Mouse (Mus musculus) testis, adult 2 months (tissue): ENCODE results near the gene Bex6. TPM values are rescaled to one million over a fixed set of nuclear protein-coding genes. Genes with fewer than 3 reads are reported as not detected.

ENCODE experiments used
- H3K27ac ChIP-seq: fragments of 200-500 bp; 2 replicates; pipeline ENCODE4 v1.5.1; 2012; ENCODE audit warnings: low read depth, low read length; ENCODE audit not compliant: control insufficient read depth, insufficient read depth
- H3K27me3 ChIP-seq: fragments of 200-500 bp; 2 replicates; pipeline ENCODE4 v1.6.1; 2012; ENCODE audit warnings: mild to moderate bottlenecking, low read length, moderate library complexity; ENCODE audit not compliant: control insufficient read depth, insufficient read depth
- H3K36me3 ChIP-seq: fragments of 200-500 bp; 2 replicates; pipeline ENCODE4 v1.6.1; 2012; ENCODE audit warnings: mild to moderate bottlenecking, low read length; ENCODE audit not compliant: control insufficient read depth, insufficient read depth
- H3K4me1 ChIP-seq: fragments of 200-500 bp; 2 replicates; pipeline ENCODE4 v1.6.1; 2012; ENCODE audit warnings: low read length; ENCODE audit not compliant: control insufficient read depth, insufficient read depth
- H3K4me3 ChIP-seq: fragments of 200-500 bp; 2 replicates; pipeline ENCODE4 v1.5.1; 2012; ENCODE audit warnings: low read depth, mild to moderate bottlenecking, low read length, moderate library complexity, mixed read lengths; ENCODE audit not compliant: control insufficient read depth
- CTCF ChIP-seq: fragments of 200-500 bp; IDR thresholded peaks from 2 replicates; pipeline ENCODE4 v1.5.1; 2012; ENCODE audit warnings: low read depth, mild to moderate bottlenecking, inconsistent platforms, low read length, moderate library complexity; ENCODE audit not compliant: control insufficient read depth, insufficient read depth, insufficient replicate concordance
- POLR2A ChIP-seq: fragments of 200-500 bp; IDR thresholded peaks from 2 replicates; pipeline ENCODE4 v1.6.1; 2012; ENCODE audit warnings: low read depth, mild to moderate bottlenecking, inconsistent platforms, low read length, moderate library complexity; ENCODE audit not compliant: control insufficient read depth
- polyA plus RNA-seq: library from polyadenylated mRNA; depleted of rRNA; stranded (reverse); fragments of >200 nt; gene quantifications from 2 replicates; pipeline ENCODE4 v1.2.3, GENCODE M21; 2012; rRNA removed

The Bex6 gene
- polyA plus RNA-seq: 1.6 and 1.9 TPM in 2 replicates

DNA sequence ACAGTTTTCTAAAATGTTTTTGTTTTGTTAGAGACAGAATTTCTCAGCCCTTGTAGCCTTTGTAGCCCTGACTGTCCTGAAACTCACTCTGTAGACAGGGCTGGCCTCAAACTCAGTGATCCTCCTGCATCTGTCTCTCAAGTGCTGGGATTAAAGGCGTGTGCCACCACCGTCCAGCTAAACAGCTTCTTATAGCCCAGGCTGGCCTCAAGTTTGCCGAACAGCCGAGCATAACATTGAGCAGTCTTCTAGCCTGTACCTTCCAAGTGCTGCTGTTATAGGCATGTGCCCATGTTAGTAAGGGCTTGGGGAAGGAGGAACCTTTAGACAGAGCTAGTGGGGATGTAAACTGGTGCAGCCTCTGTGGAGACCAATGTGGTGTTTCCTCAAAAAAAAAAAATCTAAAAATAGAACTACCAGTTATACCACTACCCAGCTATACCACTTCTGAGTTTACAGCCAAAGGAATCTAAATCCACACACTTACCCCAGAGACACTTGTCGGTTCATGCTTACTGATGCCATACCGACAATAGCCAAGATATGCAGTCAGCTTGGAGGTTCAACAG, at the start of gene Bex6:
TSS of gene Bex6 (plus strand) at position 491 of the 569 bp plus-strand sequence.
- no peaks in the 10 kb centered on the region for H3K36me3 ChIP-seq
- no peak within 1 kb of the TSS for H3K27ac ChIP-seq
- H3K4me1 ChIP-seq: peaks cover 12% of the 10 kb centered on the region
- TF ChIP-seq POLR2A (no peak), CTCF (no peak)
- H3K4me3 ChIP-seq: no peak within 1 kb of the TSS
- no peaks in the 10 kb centered on the region for H3K27me3 ChIP-seq

DNA sequence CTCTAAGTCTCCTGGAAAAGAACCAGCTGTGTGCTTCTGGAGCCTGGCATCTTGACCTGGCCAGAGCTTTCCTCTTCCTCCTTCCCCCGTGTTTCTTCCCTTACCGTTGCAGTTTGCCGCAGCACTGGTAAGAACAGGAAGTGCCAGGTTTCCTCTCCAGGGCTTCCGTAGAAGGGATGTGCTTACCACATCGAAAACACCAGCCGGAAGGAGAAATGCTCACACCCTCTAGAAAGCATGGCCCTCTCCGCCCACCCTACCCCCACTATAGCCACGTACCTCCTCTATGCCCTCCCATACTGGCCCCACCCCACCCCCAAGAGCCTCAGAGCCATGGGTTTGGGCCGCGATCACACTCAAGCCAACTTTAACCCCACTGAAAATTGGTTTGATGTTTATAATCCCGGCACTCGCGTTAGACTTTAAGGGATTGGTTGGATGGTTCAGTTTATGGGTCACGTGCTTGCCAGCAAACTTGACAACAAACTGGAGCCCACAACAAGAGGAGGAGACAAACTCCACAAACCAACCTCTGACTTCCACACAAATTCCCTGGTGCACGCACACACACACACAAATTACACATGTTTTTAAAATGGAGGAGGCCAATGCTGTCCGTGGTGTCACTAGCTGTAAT, 49.3 kb upstream of the Bex6 start:
- H3K27me3 ChIP-seq: no peaks in the 10 kb centered on the region
- peaks cover 12% of the 10 kb centered on the region for H3K4me1 ChIP-seq
- no peaks in the 10 kb centered on the region for H3K36me3 ChIP-seq
- peak overlapping the region; percentile 53 for H3K4me3 ChIP-seq
- peak overlapping the region; percentile 1; the same call in 1 of the 2 replicates for H3K27ac ChIP-seq
- TF ChIP-seq CTCF (no peak), POLR2A (no peak)

DNA sequence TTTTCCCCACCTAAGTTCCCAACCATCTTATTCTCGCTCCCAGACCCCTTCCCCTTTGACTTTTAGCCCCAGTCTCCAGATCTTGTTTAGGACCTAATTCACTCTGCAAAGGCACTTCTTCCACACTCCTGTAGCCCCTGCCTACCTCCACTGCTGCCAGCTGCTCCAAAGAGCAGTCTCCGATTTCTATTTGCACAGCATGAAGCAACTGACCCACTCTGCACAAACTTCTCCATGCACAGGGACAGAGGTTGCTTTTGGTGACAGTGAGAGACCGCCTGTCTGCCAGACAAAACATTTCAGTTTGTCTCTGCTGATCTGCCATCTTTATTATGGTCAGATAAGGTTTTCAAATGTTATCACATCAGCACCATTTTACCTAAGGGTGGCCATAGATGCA, 46.5 kb upstream of the Bex6 start:
- Histone ChIP-seq H3K27ac (no peak overlapping the region), H3K4me3 (no peak overlapping the region), H3K27me3 (no peaks in the 10 kb centered on the region), H3K4me1 (peaks cover 12% of the 10 kb centered on the region), H3K36me3 (no peaks in the 10 kb centered on the region)
- TF ChIP-seq CTCF (no peak), POLR2A (no peak)

DNA sequence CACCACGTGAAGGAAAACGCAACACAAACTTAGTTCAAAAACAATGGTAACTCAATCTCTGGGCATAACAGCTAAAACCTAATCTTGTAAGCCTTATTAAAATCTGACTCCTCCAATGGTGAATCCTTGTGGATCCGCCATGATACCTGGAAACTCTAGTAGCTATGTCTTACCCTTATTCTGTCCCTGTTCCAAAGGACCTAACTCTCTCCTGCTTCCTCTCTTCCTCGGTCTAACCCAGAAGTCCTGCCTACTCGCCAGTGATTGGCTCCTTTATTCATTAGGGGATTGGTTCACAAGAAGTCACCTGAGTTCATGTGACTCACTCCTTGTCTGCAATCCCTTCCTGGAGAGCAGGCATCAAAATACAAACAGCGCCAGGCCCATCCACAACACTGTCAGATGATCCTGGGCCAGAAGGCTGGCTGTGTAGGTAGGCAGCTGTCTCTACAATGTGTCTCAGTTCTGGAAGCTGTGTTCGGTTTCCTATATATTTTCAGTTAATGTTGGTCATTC, 43.7 kb upstream of the Bex6 start:
- H3K4me1 ChIP-seq: no peaks in the 10 kb centered on the region
- no peaks in the 10 kb centered on the region for H3K36me3 ChIP-seq
- no peak overlapping the region for H3K4me3 ChIP-seq
- TF ChIP-seq CTCF: no peak
- TF ChIP-seq POLR2A: no peak
- no peak overlapping the region for H3K27ac ChIP-seq
- H3K27me3 ChIP-seq: no peaks in the 10 kb centered on the region

DNA sequence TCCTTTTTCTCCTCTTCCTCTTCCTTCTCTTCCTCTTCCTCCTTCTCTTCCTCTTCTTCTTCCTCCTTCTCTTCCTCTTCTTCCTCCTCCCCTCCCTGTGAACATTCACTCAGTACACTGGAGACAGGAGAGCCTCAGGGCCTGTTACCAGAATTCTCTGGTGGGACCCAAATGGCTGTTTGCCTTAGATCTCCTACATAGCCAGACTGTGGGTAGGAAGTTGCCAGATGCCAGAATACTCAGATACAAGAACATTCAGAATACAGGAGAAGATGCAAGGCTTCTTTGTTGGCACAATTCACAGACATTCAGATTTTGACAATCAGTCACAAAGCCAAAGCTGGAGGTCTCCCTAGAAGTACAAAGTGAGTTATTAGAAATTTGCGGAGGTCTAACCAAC, 40.7 kb upstream of the Bex6 start:
- H3K36me3 ChIP-seq: no peaks in the 10 kb centered on the region
- H3K4me3 ChIP-seq: no peak overlapping the region
- peaks cover 10% of the 10 kb centered on the region for H3K4me1 ChIP-seq
- no peaks in the 10 kb centered on the region for H3K27me3 ChIP-seq
- TF ChIP-seq POLR2A (no peak), CTCF (no peak)
- no peak overlapping the region for H3K27ac ChIP-seq

- Histone ChIP-seq H3K27me3 (no peaks in the 10 kb centered on the region), H3K4me1 (peaks cover 18% of the 10 kb centered on the region), H3K27ac (no peak overlapping the region), H3K36me3 (no peaks in the 10 kb centered on the region), H3K4me3 (peak overlapping the region; percentile 72)
- TF ChIP-seq POLR2A (no peak), CTCF (no peak)
Observed at GRCm38 (mm10) chr16:32143766-32144165, 35.9 kb upstream of the Bex6 start.

GRCm38 (mm10) chr16:32144592-32144991, 35.0 kb upstream of the Bex6 start:
- peaks cover 18% of the 10 kb centered on the region for H3K4me1 ChIP-seq
- no peaks in the 10 kb centered on the region for H3K27me3 ChIP-seq
- TF ChIP-seq CTCF (no peak), POLR2A (no peak)
- H3K36me3 ChIP-seq: no peaks in the 10 kb centered on the region
- H3K27ac ChIP-seq: no peak overlapping the region
- peak overlapping the region; percentile 72 for H3K4me3 ChIP-seq
